Mouse (Mus musculus): ENCODE measurements at regions not wholly inside any gene's neighbourhood (a gene's known extent, or its start where the extent isn't known, plus 50 kb on each side); places are given as distances from the start of the nearest gene placed in this dataset.

GRCm38 (mm10) chr6:100474326-100474725 is 187.0 kb upstream of the Rybp start:
- Histone ChIP-seq H3K9ac (no peak overlapping the region), H3K36me3 (no peaks in the 10 kb centered on the region), H3K27me3 (peaks cover 4% of the 10 kb centered on the region; the same call in 1 of the 2 replicates), H3K9me3 (replicated peaks) (peaks cover 8% of the 10 kb centered on the region), H3K4me2 (replicated peaks) (no peak overlapping the region), H3K27ac (no peak overlapping the region), H3K4me3 (no peak overlapping the region), H3K4me1 (no peaks in the 10 kb centered on the region)
- 67% methylated on average over 9 of the region's 9 CpGs for WGBS
- ATAC-seq (ENCODE audit: low FRiP score), result no peak

- H3K9ac ChIP-seq, result no peak overlapping the region
- H3K36me3 ChIP-seq, result no peaks in the 10 kb centered on the region
- 0 out of 2 replicates have a peak, but pooled peaks cover 4% of the 10 kb centered on the region for H3K27me3 ChIP-seq
- H3K9me3 ChIP-seq (replicated peaks), result peaks cover 8% of the 10 kb centered on the region
- no peaks in the 10 kb centered on the region for H3K4me1 ChIP-seq
- H3K27ac ChIP-seq, result no peak overlapping the region
- no peak overlapping the region for H3K4me3 ChIP-seq
- H3K4me2 ChIP-seq (replicated peaks), result no peak overlapping the region
- 80% methylated on average over 2 of the region's 2 CpGs for WGBS
- ATAC-seq (ENCODE audit: low FRiP score), result no peak
Measured at GRCm38 (mm10) chr6:100470071-100470470, 182.8 kb upstream of the Rybp start.

GRCm38 (mm10) chr6:100462757-100463156 is 175.5 kb upstream of the Rybp start:
- 85% methylated on average over 2 of the region's 2 CpGs for WGBS
- no peak overlapping the region for H3K9ac ChIP-seq
- H3K4me2 ChIP-seq (replicated peaks), result no peak overlapping the region
- H3K27me3 ChIP-seq, result 0 out of 2 replicates have a peak, but pooled peaks cover 4% of the 10 kb centered on the region
- no peak overlapping the region for H3K4me3 ChIP-seq
- H3K36me3 ChIP-seq, result no peaks in the 10 kb centered on the region
- ATAC-seq (ENCODE audit: low FRiP score), result no peak
- H3K9me3 ChIP-seq (replicated peaks), result peaks cover 18% of the 10 kb centered on the region
- H3K4me1 ChIP-seq, result no peaks in the 10 kb centered on the region
- no peak overlapping the region for H3K27ac ChIP-seq

GRCm38 (mm10) chr6:100453401-100453800 is 166.1 kb upstream of the Rybp start:
- no peak for ATAC-seq (ENCODE audit: low FRiP score)
- no peak overlapping the region for H3K4me2 ChIP-seq (replicated peaks)
- 84% methylated on average over 3 of the region's 3 CpGs for WGBS
- peaks cover 10% of the 10 kb centered on the region; the same call in 1 of the 2 replicates for H3K9me3 ChIP-seq (replicated peaks)
- peaks cover 4% of the 10 kb centered on the region; the same call in 1 of the 2 replicates for H3K27me3 ChIP-seq
- no peak overlapping the region for H3K9ac ChIP-seq
- H3K36me3 ChIP-seq, result no peaks in the 10 kb centered on the region
- H3K4me3 ChIP-seq, result no peak overlapping the region
- peaks cover 3% of the 10 kb centered on the region; the same call in 1 of the 2 replicates for H3K4me1 ChIP-seq
- no peak overlapping the region for H3K27ac ChIP-seq

- no peak overlapping the region for H3K4me3 ChIP-seq
- H3K27me3 ChIP-seq, result peaks cover 4% of the 10 kb centered on the region; the same call in 1 of the 2 replicates
- H3K4me2 ChIP-seq (replicated peaks), result no peak overlapping the region
- H3K4me1 ChIP-seq, result peaks cover 6% of the 10 kb centered on the region
- ATAC-seq (ENCODE audit: low FRiP score), result no peak
- WGBS, result 42% methylated on average over 9 of the region's 9 CpGs
- no peak overlapping the region for H3K27ac ChIP-seq
- H3K9me3 ChIP-seq (replicated peaks), result peaks cover 10% of the 10 kb centered on the region; the same call in 1 of the 2 replicates
- H3K9ac ChIP-seq, result no peak overlapping the region
- no peaks in the 10 kb centered on the region for H3K36me3 ChIP-seq
Measured at GRCm38 (mm10) chr6:100452097-100453002, 165.1 kb upstream of the Rybp start.

- H3K27me3 ChIP-seq, result peaks cover 4% of the 10 kb centered on the region; the same call in 1 of the 2 replicates
- no peaks in the 10 kb centered on the region for H3K36me3 ChIP-seq
- H3K27ac ChIP-seq, result no peak overlapping the region
- no peak for ATAC-seq (ENCODE audit: low FRiP score)
- H3K9me3 ChIP-seq (replicated peaks), result peaks cover 10% of the 10 kb centered on the region; the same call in 1 of the 2 replicates
- WGBS, result 91% methylated on average over 6 of the region's 6 CpGs
- H3K4me3 ChIP-seq, result no peak overlapping the region
- no peak overlapping the region for H3K9ac ChIP-seq
- H3K4me1 ChIP-seq, result peaks cover 11% of the 10 kb centered on the region
- no peak overlapping the region for H3K4me2 ChIP-seq (replicated peaks)
Measured at GRCm38 (mm10) chr6:100450108-100450507, 162.8 kb upstream of the Rybp start.

GRCm38 (mm10) chr6:100449087-100449486 is 161.8 kb upstream of the Rybp start:
- WGBS, result 98% methylated on average over 4 of the region's 4 CpGs
- Histone ChIP-seq H3K27ac (no peak overlapping the region), H3K4me3 (no peak overlapping the region), H3K4me2 (replicated peaks) (no peak overlapping the region), H3K9me3 (replicated peaks) (peaks cover 10% of the 10 kb centered on the region; the same call in 1 of the 2 replicates), H3K4me1 (peaks cover 11% of the 10 kb centered on the region), H3K36me3 (no peaks in the 10 kb centered on the region), H3K9ac (no peak overlapping the region), H3K27me3 (peaks cover 4% of the 10 kb centered on the region; the same call in 1 of the 2 replicates)
- no peak for ATAC-seq (ENCODE audit: low FRiP score)

GRCm38 (mm10) chr6:100447211-100447610 is 159.9 kb upstream of the Rybp start:
- WGBS, result 15% methylated on average over 1 of the region's 1 CpGs
- no peaks in the 10 kb centered on the region for H3K36me3 ChIP-seq
- H3K27ac ChIP-seq, result no peak overlapping the region
- H3K4me3 ChIP-seq, result no peak overlapping the region
- ATAC-seq (ENCODE audit: low FRiP score), result no peak
- peaks cover 10% of the 10 kb centered on the region; the same call in 1 of the 2 replicates for H3K9me3 ChIP-seq (replicated peaks)
- 0 out of 2 replicates have a peak, but pooled peaks cover 4% of the 10 kb centered on the region for H3K27me3 ChIP-seq
- no peak overlapping the region for H3K9ac ChIP-seq
- no peak overlapping the region for H3K4me2 ChIP-seq (replicated peaks)
- H3K4me1 ChIP-seq, result peaks cover 8% of the 10 kb centered on the region

GRCm38 (mm10) chr6:100446804-100447203 is 159.5 kb upstream of the Rybp start:
- H3K4me2 ChIP-seq (replicated peaks), result no peak overlapping the region
- H3K27ac ChIP-seq, result no peak overlapping the region
- H3K4me3 ChIP-seq, result no peak overlapping the region
- 0 out of 2 replicates have a peak, but pooled peaks cover 6% of the 10 kb centered on the region for H3K27me3 ChIP-seq
- peaks cover 10% of the 10 kb centered on the region; the same call in 1 of the 2 replicates for H3K9me3 ChIP-seq (replicated peaks)
- no peak overlapping the region for H3K9ac ChIP-seq
- WGBS, result 70% methylated on average over 4 of the region's 4 CpGs
- no peak for ATAC-seq (ENCODE audit: low FRiP score)
- peaks cover 7% of the 10 kb centered on the region for H3K4me1 ChIP-seq
- H3K36me3 ChIP-seq, result no peaks in the 10 kb centered on the region

- H3K27me3 ChIP-seq, result peaks cover 61% of the 10 kb centered on the region
- H3K27ac ChIP-seq, result no peak overlapping the region
- H3K4me1 ChIP-seq, result peaks cover 18% of the 10 kb centered on the region
- H3K36me3 ChIP-seq, result no peaks in the 10 kb centered on the region
- H3K4me2 ChIP-seq (replicated peaks), result peak overlapping the region; percentile 52
- H3K9me3 ChIP-seq (replicated peaks), result no peaks in the 10 kb centered on the region
- 12% methylated on average over 8 of the region's 8 CpGs for WGBS
- no peak for ATAC-seq (ENCODE audit: low FRiP score)
- H3K4me3 ChIP-seq, result peak overlapping the region; percentile 21
- no peak overlapping the region for H3K9ac ChIP-seq
Measured at GRCm38 (mm10) chr6:100439071-100439737, 151.9 kb upstream of the Rybp start.

- Histone ChIP-seq H3K9ac (no peak overlapping the region), H3K27ac (no peak overlapping the region), H3K27me3 (peaks cover 65% of the 10 kb centered on the region), H3K4me3 (peak overlapping the region; percentile 21), H3K9me3 (replicated peaks) (no peaks in the 10 kb centered on the region), H3K36me3 (no peaks in the 10 kb centered on the region), H3K4me2 (replicated peaks) (peak overlapping the region; percentile 52), H3K4me1 (peaks cover 18% of the 10 kb centered on the region)
- WGBS, result under 1% methylated on average over 9 of the region's 13 CpGs
- peak; percentile 62 for ATAC-seq (ENCODE audit: low FRiP score)
Measured at GRCm38 (mm10) chr6:100438511-100438991, 151.3 kb upstream of the Rybp start.

- Histone ChIP-seq H3K36me3 (no peaks in the 10 kb centered on the region), H3K4me3 (no peak overlapping the region), H3K9me3 (replicated peaks) (no peaks in the 10 kb centered on the region), H3K9ac (no peak overlapping the region), H3K4me2 (replicated peaks) (peak overlapping the region; percentile 52), H3K27ac (no peak overlapping the region), H3K4me1 (peaks cover 24% of the 10 kb centered on the region), H3K27me3 (peaks cover 70% of the 10 kb centered on the region)
- 34% methylated on average over 5 of the region's 5 CpGs for WGBS
- ATAC-seq (ENCODE audit: low FRiP score), result no peak
Measured at GRCm38 (mm10) chr6:100437980-100438379, 150.7 kb upstream of the Rybp start.

All from hindbrain, embryonic 12.5 days (tissue).